Mouse (Mus musculus) midbrain, embryonic 14.5 days (tissue): Measurements from ENCODE around the gene Cela2a. TPM values are rescaled to one million over a fixed set of nuclear protein-coding genes. Genes with fewer than 3 reads are reported as not detected.

Experiments used
- ATAC-seq: fragments of 200-750 bp; cut with Nextera tagmentation; 2 replicates; pipeline ENCODE4 v1.8.0; 2017; ENCODE audit warnings: moderate number of reproducible peaks, moderate library complexity; ENCODE audit not compliant: low FRiP score, low TSS enrichment
- DNase-seq: peaks from one replicate; pipeline ENCODE4 v3.0.0-alpha.2; 2015
- H3K27ac ChIP-seq: fragments of 300-500 bp; sonication (generic); replicated peaks from 2 replicates; pipeline ENCODE4 v1.5.1; 2014; ENCODE audit warnings: mild to moderate bottlenecking, low read depth, low read length, moderate library complexity
- H3K27me3 ChIP-seq: fragments of 300-500 bp; sonication (generic); 2 replicates; pipeline ENCODE4 v1.6.1; 2014; ENCODE audit warnings: low read length, control low read depth, mixed read lengths; ENCODE audit not compliant: control insufficient read depth, insufficient read depth
- H3K36me3 ChIP-seq: fragments of 300-500 bp; sonication (generic); 2 replicates; pipeline ENCODE4 v1.6.1; 2014; ENCODE audit warnings: low read length, control low read depth; ENCODE audit not compliant: control insufficient read depth, insufficient read depth
- H3K4me1 ChIP-seq: fragments of 300-500 bp; sonication (generic); 2 replicates; pipeline ENCODE4 v1.6.1; 2014; ENCODE audit warnings: mild to moderate bottlenecking, antibody characterized with exemption, low read length, control low read depth; ENCODE audit not compliant: control insufficient read depth, insufficient read depth
- H3K4me2 ChIP-seq: fragments of 300-500 bp; sonication (generic); 2 replicates; pipeline ENCODE4 v1.6.1; 2014; ENCODE audit warnings: mild to moderate bottlenecking, low read length, moderate library complexity
- H3K4me3 ChIP-seq: fragments of 300-500 bp; sonication (generic); replicated peaks from 2 replicates; pipeline ENCODE4 v1.5.1; 2014; ENCODE audit warnings: low read depth, low read length
- H3K9ac ChIP-seq: fragments of 300-500 bp; sonication (generic); replicated peaks from 2 replicates; pipeline ENCODE4 v1.6.1; 2014; ENCODE audit warnings: mild to moderate bottlenecking, low read length, moderate library complexity
- H3K9me3 ChIP-seq: fragments of 300-500 bp; sonication (generic); 2 replicates; pipeline ENCODE4 v1.6.1; 2016; ENCODE audit warnings: low read length, control low read depth, mixed read lengths; ENCODE audit not compliant: control insufficient read depth
- WGBS: fragments of 180-500 bp; shearing (Covaris S2); extraction: QIAGEN DNeasy Blood & Tissue Kit; methylation state at CpG from one replicate; pipeline ENCODE4 v1.1.7; 2014; 5-methylcytosine and 5-hydroxymethylcytosine counted together
- polyA plus RNA-seq: library from polyadenylated mRNA; unstranded; fragments of >200 nt; fragmentation: Nextera tagmentation; extraction: Ambion mirVana; gene quantifications from 2 replicates; pipeline ENCODE4 v1.2.1, GENCODE M21; 2014

Cela2a gene
- polyA plus RNA-seq, 1 experiment from 2014 or later = not detected

- 82% methylated on average over 5 of the region's 5 CpGs for WGBS
- DNase-seq = no peak
- Histone ChIP-seq H3K9ac (no peak overlapping the region), H3K27me3 (no peaks in the 10 kb centered on the region), H3K4me3 (no peak overlapping the region), H3K36me3 (0 out of 2 replicates have a peak, but pooled peaks cover 4% of the 10 kb centered on the region), H3K9me3 (no peaks in the 10 kb centered on the region), H3K27ac (no peak overlapping the region), H3K4me1 (peaks cover 53% of the 10 kb centered on the region), H3K4me2 (no peak overlapping the region)
- ATAC-seq = no peak
These were observed 43.7 kb upstream of the Cela2a start for GRCm38 (mm10) chr4:141869436-141870215.

GRCm38 (mm10) chr4:141868051-141868450 is 42.1 kb upstream of the Cela2a start:
- WGBS = 80% methylated on average over 10 of the region's 10 CpGs
- H3K9ac ChIP-seq = no peak overlapping the region
- no peaks in the 10 kb centered on the region for H3K27me3 ChIP-seq
- no peak for ATAC-seq
- 0 out of 2 replicates have a peak, but pooled peaks cover 4% of the 10 kb centered on the region for H3K36me3 ChIP-seq
- no peak overlapping the region for H3K4me2 ChIP-seq
- DNase-seq = no peak
- no peak overlapping the region for H3K4me3 ChIP-seq
- H3K9me3 ChIP-seq = no peaks in the 10 kb centered on the region
- peaks cover 43% of the 10 kb centered on the region for H3K4me1 ChIP-seq
- H3K27ac ChIP-seq = peak overlapping the region; percentile 77

- peak; percentile 82 for DNase-seq
- ATAC-seq = peak; percentile 55; the same call in 1 of the 2 replicates
- H3K4me1 ChIP-seq = peaks cover 38% of the 10 kb centered on the region
These were observed 41.5 kb upstream of the Cela2a start for GRCm38 (mm10) chr4:141867498-141867897.

GRCm38 (mm10) chr4:141866933-141867490 is 41.1 kb upstream of the Cela2a start:
- H3K27me3 ChIP-seq = no peaks in the 10 kb centered on the region
- peak overlapping the region; percentile 77 for H3K27ac ChIP-seq
- H3K4me2 ChIP-seq = peak overlapping the region; percentile 20
- peak; percentile 44 for ATAC-seq
- H3K4me3 ChIP-seq = no peak overlapping the region
- H3K36me3 ChIP-seq = 0 out of 2 replicates have a peak, but pooled peaks cover 4% of the 10 kb centered on the region
- H3K9me3 ChIP-seq = no peaks in the 10 kb centered on the region
- peaks cover 33% of the 10 kb centered on the region for H3K4me1 ChIP-seq
- WGBS = 16% methylated on average over 10 of the region's 10 CpGs
- H3K9ac ChIP-seq = no peak overlapping the region
- peak; percentile 70 for DNase-seq

More at GRCm38 (mm10) chr4:141867498-141867897, 41.5 kb upstream of the Cela2a start:
- 0 out of 2 replicates have a peak, but pooled peaks cover 4% of the 10 kb centered on the region for H3K36me3 ChIP-seq
- H3K27ac ChIP-seq = peak overlapping the region; percentile 77
- no peaks in the 10 kb centered on the region for H3K27me3 ChIP-seq
- H3K4me2 ChIP-seq = peak overlapping the region; percentile 20
- no peak overlapping the region for H3K9ac ChIP-seq
- WGBS = 19% methylated on average over 4 of the region's 4 CpGs
- H3K4me3 ChIP-seq = no peak overlapping the region
- H3K9me3 ChIP-seq = no peaks in the 10 kb centered on the region

- Histone ChIP-seq H3K9me3 (no peaks in the 10 kb centered on the region), H3K4me3 (no peak overlapping the region), H3K9ac (no peak overlapping the region), H3K27ac (no peak overlapping the region), H3K27me3 (no peaks in the 10 kb centered on the region), H3K4me2 (no peak overlapping the region), H3K4me1 (peaks cover 19% of the 10 kb centered on the region), H3K36me3 (peaks cover 10% of the 10 kb centered on the region)
- DNase-seq (no peak), ATAC-seq (no peak)
- 94% methylated on average over 5 of the region's 5 CpGs for WGBS
These were observed 39.6 kb upstream of the Cela2a start for GRCm38 (mm10) chr4:141865600-141865999.

DNA sequence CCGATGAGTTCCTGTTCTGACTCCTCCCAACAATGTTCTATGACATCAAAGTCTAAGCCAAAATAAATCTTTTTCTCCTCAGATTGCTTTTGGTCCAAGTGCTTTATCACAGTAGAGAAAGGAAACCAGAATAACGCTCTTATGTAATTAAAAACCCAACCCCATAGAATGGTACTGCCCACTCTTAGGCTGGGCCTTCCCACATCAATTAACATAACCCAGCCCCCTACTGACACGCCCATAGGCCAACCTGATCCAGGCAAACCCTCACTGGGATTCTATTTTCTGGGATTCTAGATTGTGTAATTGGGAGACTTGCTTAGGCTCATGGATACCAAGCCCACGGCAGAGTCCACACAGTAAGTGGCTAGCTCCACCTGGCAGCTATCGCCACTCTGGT is 39.0 kb upstream of the Cela2a start:
- no peak overlapping the region for H3K27ac ChIP-seq
- no peaks in the 10 kb centered on the region for H3K27me3 ChIP-seq
- 95% methylated on average over 5 of the region's 5 CpGs for WGBS
- DNase-seq (no peak), ATAC-seq (no peak)
- H3K4me1 ChIP-seq = peaks cover 16% of the 10 kb centered on the region
- H3K9ac ChIP-seq = no peak overlapping the region
- H3K9me3 ChIP-seq = no peaks in the 10 kb centered on the region
- no peak overlapping the region for H3K4me3 ChIP-seq
- H3K36me3 ChIP-seq = peaks cover 16% of the 10 kb centered on the region
- no peak overlapping the region for H3K4me2 ChIP-seq

DNA sequence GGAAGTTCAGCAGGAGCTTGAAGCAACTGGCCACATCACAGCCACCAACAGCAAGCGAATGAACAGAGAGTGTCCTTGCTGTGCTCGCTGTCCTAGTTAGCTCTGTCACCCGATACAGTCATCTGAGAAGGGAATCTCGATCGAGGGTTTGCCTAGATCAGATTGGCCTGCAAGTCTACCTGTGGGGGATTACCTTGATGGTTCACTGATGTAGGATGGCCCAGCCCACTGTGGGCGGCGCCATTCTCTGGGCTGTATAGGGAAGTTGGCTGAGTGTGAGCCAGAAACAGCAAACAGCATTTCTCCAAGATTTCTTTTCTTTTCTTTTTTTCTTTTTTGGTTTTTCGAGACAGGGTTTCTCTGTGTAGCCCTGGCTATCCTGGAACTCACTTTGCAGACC is 38.5 kb upstream of the Cela2a start:
- H3K4me1 ChIP-seq = peaks cover 12% of the 10 kb centered on the region
- H3K36me3 ChIP-seq = peaks cover 21% of the 10 kb centered on the region
- no peak overlapping the region for H3K9ac ChIP-seq
- H3K9me3 ChIP-seq = no peaks in the 10 kb centered on the region
- no peak overlapping the region for H3K4me2 ChIP-seq
- H3K27me3 ChIP-seq = no peaks in the 10 kb centered on the region
- ATAC-seq (no peak), DNase-seq (no peak)
- 96% methylated on average over 8 of the region's 8 CpGs for WGBS
- no peak overlapping the region for H3K27ac ChIP-seq
- no peak overlapping the region for H3K4me3 ChIP-seq

DNA sequence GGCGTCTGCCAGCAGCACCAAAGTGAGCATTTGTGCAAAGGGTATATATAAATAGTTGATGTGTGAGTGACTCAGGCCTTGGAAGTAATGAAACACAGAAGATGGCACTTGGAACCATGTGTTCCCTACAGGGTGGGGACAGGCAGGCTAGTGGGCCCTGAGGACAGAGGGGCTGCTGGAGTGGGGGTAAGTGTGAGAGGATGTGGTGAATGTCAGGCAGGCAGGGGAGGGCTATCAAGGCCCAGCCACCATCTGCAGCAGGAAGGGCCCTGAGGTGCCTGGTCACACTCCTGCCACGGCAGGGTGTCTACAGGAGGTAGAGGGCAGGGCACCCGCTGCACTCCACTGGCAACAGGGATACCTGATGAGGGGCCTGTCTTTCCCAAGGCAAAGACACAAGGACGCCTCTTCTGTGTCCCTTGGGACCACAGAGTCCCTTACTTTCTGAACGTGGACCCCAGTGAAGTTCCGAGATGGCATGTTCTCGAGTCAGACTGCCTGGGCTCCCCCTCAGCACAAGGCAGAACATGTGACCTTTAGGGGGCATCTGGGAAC is 37.8 kb upstream of the Cela2a start:
- H3K9me3 ChIP-seq = no peaks in the 10 kb centered on the region
- DNase-seq (no peak), ATAC-seq (no peak)
- 92% methylated on average over 7 of the region's 7 CpGs for WGBS
- no peaks in the 10 kb centered on the region for H3K27me3 ChIP-seq
- no peak overlapping the region for H3K27ac ChIP-seq
- H3K4me1 ChIP-seq = peaks cover 9% of the 10 kb centered on the region
- peaks cover 27% of the 10 kb centered on the region for H3K36me3 ChIP-seq
- no peak overlapping the region for H3K9ac ChIP-seq
- H3K4me2 ChIP-seq = no peak overlapping the region
- H3K4me3 ChIP-seq = no peak overlapping the region
